In the genomic region with DNA sequence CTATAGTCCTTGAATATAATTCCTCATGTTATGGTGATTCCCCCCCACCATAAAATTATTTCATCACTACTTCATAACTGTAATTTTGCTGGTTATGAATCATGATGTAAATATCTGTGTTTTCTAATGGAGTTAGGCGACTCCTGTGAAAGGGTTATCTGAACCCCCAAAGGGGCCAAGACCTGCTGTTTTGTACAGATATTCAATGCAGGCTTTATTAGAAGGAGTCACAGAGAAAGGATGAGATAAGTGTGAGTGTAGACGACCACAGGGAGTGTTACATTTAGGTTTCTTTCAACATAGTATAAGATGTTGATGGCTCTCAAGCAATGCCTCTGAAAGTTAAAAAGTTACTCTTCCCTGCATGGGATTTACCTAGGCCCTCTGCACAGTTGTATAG, we compare ENCODE assay signal across 1 mouse cellular context.
TF ChIP-seq lines count a peak whose summit lies in the region.

No protein-coding gene starts in this region.

TF ChIP-seq in MEL, 35 proteins besides CTCF, POLR2A, EP300 and RAD21 (continued from another document):
- TF ChIP-seq E2F4 (IDR thresholded peaks at IDR 0.05; ENCODE audit: borderline replicate concordance, low read depth, low read length) (no peak), MYB (IDR thresholded peaks at IDR 0.05; ENCODE audit: low read depth, low read length) (no peak), NRF1 (IDR thresholded peaks at IDR 0.05; ENCODE audit: insufficient read depth, low read depth, low read length, poor library complexity, severe bottlenecking) (no peak), SIN3A (IDR thresholded peaks at IDR 0.05; ENCODE audit: low read length) (peak; percentile 65), TCF12 (IDR thresholded peaks at IDR 0.05; ENCODE audit: low read depth, low read length) (peak; percentile 97), USF1 (IDR thresholded peaks at IDR 0.05; ENCODE audit: low read depth, low read length) (no peak), MAZ (IDR thresholded peaks at IDR 0.05; ENCODE audit: low read depth, low read length) (no peak), GABPA (IDR thresholded peaks at IDR 0.05; ENCODE audit: low read depth, low read length) (no peak), MYC (IDR thresholded peaks at IDR 0.05; ENCODE audit: low read depth, low read length) (no peak), KAT2A (conservative IDR thresholded peaks at IDR 0.05; ENCODE audit: low read depth, low read length) (no peak; the same call in 1 of the 2 replicates), ELF1 (IDR thresholded peaks at IDR 0.05; ENCODE audit: low read depth, low read length) (no peak), GATA1 (IDR thresholded peaks at IDR 0.05; ENCODE audit: low read depth, low read length) (peak; percentile 95), HCFC1 (IDR thresholded peaks at IDR 0.05; ENCODE audit: low read depth, low read length) (no peak), USF2 (IDR thresholded peaks at IDR 0.05; ENCODE audit: borderline replicate concordance in 1 of 2, insufficient read depth in 1 of 2, low read depth in 1 of 2, low read length in 2 of 2) (no peak), ZC3H11A (IDR thresholded peaks at IDR 0.05; ENCODE audit: low read depth, low read length) (no peak), ETS1 (IDR thresholded peaks at IDR 0.05; ENCODE audit: low read depth, low read length) (peak; percentile 90), POLR2AphosphoS2 (IDR thresholded peaks at IDR 0.05; ENCODE audit: low read length) (0 out of 2 replicates have a peak, but pooled peaks have one; percentile 33), TBP (IDR thresholded peaks at IDR 0.05; ENCODE audit: low read depth, low read length) (no peak)
TF ChIP-seq in MEL: peak in this region for 7.
